Mouse (Mus musculus): ENCODE measurements at regions not wholly inside any gene's neighbourhood (a gene's known extent, or its start where the extent isn't known, plus 50 kb on each side); places are given as distances from the start of the nearest gene placed in this dataset.

DNA sequence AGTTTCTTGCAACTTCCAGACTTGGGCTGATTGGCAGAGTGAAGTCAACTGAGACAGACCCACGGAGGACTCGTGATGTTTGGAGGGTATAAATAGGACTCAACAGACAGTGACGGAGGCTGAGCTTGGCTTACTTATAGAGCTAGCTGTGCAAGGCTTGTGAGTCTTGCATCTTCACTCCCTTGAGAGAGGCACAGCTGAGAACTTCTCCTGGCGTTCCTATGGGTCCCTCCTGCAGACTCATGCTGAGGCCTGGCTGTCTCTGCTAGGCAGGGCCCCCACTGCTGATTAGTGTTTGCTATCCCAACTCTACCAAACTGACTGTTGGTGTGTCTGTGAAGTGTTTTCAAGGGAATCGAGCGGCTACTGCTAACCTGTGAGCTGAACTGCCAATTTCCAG is 553.0 kb downstream of the Zfp704 start:
- no peak for TF ChIP-seq CTCF (IDR thresholded peaks at IDR 0.05; ENCODE audit: control insufficient read depth, insufficient read depth, insufficient replicate concordance, low read depth, low read length)
- TF ChIP-seq POLR2A (IDR thresholded peaks at IDR 0.05; ENCODE audit: control insufficient read depth, low read depth, low read length): no peak
